Mouse (Mus musculus): ENCODE measurements around the gene Rxrb. TPM values are rescaled to one million over a fixed set of nuclear protein-coding genes. Genes with fewer than 3 reads are reported as not detected.

Rxrb gene
- total and polyA plus RNA-seq, 2 experiments from 2014 or later, result 48.7 to 64.8 TPM

DNA sequence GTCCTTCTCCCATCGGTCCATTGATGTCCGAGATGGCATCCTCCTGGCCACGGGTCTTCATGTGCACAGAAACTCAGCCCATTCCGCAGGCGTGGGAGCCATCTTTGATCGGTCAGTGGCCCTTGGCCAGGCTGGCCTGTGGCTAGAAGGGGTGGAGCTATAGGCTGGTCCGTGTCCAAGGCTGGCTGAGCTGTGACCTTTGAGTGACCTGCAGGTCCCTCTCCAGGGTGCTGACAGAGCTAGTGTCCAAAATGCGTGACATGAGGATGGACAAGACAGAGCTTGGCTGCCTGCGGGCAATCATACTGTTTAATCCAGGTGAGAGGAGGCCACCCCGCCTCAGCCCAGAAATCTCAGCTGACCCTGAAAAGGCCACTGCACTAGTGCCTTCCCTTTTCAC, 5.0 kb downstream of the Rxrb start:
- Histone ChIP-seq H3K27ac (no peak overlapping the region), H3K27me3 (ENCODE audit: insufficient read depth, low read length) (no peaks in the 10 kb centered on the region), H3K4me2 (ENCODE audit: low read depth, low read length) (no peak overlapping the region), H3K9me3 (ENCODE audit: low read length) (no peaks in the 10 kb centered on the region), H3K9ac (replicated peaks; ENCODE audit: low read length) (no peak overlapping the region), H3K4me1 (ENCODE audit: insufficient read depth, low read length) (peaks cover 7% of the 10 kb centered on the region), H3K36me3 (ENCODE audit: insufficient read depth, low read length) (peaks cover 26% of the 10 kb centered on the region), H3K4me3 (ENCODE audit: low read length) (no peak overlapping the region)
- no peak for ATAC-seq
- TF ChIP-seq CTCF (IDR thresholded peaks at IDR 0.05; ENCODE audit: low read depth), result no peak
- WGBS, result 79% methylated on average over 10 of the region's 10 CpGs
- no peak for DNase-seq (ENCODE audit: low spot score)

DNA sequence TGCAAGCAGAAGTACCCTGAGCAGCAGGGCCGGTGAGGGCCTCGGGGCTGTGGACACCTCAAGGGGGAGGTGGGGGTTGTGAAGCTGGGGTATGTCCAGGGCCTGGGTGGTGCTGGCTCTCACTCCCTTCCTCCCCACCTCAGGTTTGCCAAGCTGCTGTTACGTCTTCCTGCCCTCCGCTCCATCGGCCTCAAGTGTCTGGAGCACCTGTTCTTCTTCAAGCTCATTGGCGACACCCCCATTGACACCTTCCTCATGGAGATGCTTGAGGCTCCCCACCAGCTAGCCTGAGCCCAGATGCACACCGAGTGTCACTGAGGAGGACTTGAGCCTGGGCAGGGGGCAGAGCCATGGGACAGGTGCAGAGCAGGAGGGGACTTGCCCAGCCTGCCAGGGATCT, 5.6 kb downstream of the Rxrb start:
- 91% methylated on average over 7 of the region's 7 CpGs for WGBS
- H3K27ac ChIP-seq, result no peak overlapping the region
- no peak for DNase-seq (ENCODE audit: low spot score)
- no peak overlapping the region for H3K9ac ChIP-seq (replicated peaks; ENCODE audit: low read length)
- no peaks in the 10 kb centered on the region for H3K27me3 ChIP-seq (ENCODE audit: insufficient read depth, low read length)
- peaks cover 7% of the 10 kb centered on the region for H3K4me1 ChIP-seq (ENCODE audit: insufficient read depth, low read length)
- TF ChIP-seq CTCF (IDR thresholded peaks at IDR 0.05; ENCODE audit: low read depth), result no peak
- ATAC-seq, result no peak
- no peaks in the 10 kb centered on the region for H3K9me3 ChIP-seq (ENCODE audit: low read length)
- H3K4me3 ChIP-seq (ENCODE audit: low read length), result no peak overlapping the region
- H3K36me3 ChIP-seq (ENCODE audit: insufficient read depth, low read length), result peaks cover 26% of the 10 kb centered on the region
- no peak overlapping the region for H3K4me2 ChIP-seq (ENCODE audit: low read depth, low read length)

DNA sequence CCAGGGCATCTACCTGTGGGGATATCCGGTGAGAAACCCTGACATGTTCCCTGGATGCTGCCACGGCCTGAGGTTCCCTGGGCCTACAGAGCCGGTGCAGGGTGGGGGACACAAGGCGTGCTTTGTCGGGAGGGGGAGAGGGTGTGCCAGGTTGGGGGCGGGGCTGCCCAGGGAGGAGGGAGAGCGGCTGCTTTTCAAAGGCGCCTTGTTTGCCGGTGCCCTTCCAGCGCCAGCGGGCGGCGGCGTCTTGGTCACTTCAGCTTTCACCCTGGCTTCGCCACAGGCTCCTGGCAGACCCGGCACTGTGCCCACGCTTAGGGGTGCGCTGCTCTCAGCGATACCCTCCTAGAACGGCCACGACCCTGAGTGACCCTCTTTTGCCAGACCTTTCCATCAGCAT, 6.8 kb downstream of the Rxrb start:
- peak; percentile 19; the same call in 1 of the 2 replicates for ATAC-seq
- TF ChIP-seq CTCF (IDR thresholded peaks at IDR 0.05; ENCODE audit: low read depth), result no peak
- H3K4me3 ChIP-seq (ENCODE audit: low read length), result peak overlapping the region; percentile 28
- WGBS, result 23% methylated on average over 19 of the region's 21 CpGs
- H3K27me3 ChIP-seq (ENCODE audit: insufficient read depth, low read length), result no peaks in the 10 kb centered on the region
- peak overlapping the region; percentile 63 for H3K4me2 ChIP-seq (ENCODE audit: low read depth, low read length)
- peak overlapping the region; percentile 10; the same call in 1 of the 2 replicates for H3K9ac ChIP-seq (replicated peaks; ENCODE audit: low read length)
- peaks cover 7% of the 10 kb centered on the region; the same call in 1 of the 2 replicates for H3K4me1 ChIP-seq (ENCODE audit: insufficient read depth, low read length)
- no peaks in the 10 kb centered on the region for H3K9me3 ChIP-seq (ENCODE audit: low read length)
- H3K27ac ChIP-seq, result no peak overlapping the region; the same call in 1 of the 2 replicates
- DNase-seq (ENCODE audit: low spot score), result peak; percentile 62
- peaks cover 26% of the 10 kb centered on the region for H3K36me3 ChIP-seq (ENCODE audit: insufficient read depth, low read length)

DNA sequence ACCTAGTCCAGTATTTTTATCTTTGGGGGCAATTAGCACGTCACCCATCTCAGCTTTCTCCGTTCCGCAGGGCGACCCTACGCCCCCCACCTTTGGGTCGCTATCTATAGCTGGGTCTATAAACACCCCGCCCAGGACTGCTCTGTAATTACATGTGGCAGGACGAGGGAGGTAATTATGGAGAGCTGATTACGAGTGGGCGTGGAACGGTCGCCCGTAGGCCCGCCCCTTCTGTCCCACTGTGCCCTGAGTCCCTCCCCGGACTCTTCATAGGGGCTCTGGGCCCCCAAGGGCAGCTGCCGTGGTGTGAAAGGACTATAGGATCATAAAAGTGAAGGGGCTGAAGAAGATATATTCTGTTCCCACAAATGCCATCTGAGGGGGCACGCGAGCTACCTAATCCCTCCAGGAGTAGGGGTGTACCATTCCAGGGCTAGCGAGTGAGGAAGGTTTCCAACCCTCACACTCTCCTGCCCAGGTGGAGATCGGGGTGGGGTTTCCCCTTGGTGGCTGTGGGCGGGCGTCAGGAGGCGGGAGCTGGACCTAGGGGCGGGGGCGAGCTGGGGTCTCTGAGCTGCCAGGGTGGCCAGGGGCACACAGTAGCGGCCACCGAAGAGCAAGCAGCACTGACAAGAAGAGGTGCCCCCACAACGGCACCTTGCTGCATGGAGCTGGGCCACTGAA, 7.4 kb downstream of the Rxrb start, which contains the start of gene Col11a2:
Col11a2 (plus strand) TSS at position 560 of the 684 bp plus-strand sequence.
- peak; percentile 48 for ATAC-seq
- Histone ChIP-seq H3K36me3 (ENCODE audit: insufficient read depth, low read length) (peaks cover 26% of the 10 kb centered on the region), H3K4me2 (ENCODE audit: low read depth, low read length) (peak within 1 kb of the TSS; percentile 63), H3K4me3 (ENCODE audit: low read length) (peak within 1 kb of the TSS; percentile 28), H3K4me1 (ENCODE audit: insufficient read depth, low read length) (peaks cover 7% of the 10 kb centered on the region; the same call in 1 of the 2 replicates), H3K9me3 (ENCODE audit: low read length) (no peaks in the 10 kb centered on the region), H3K27ac (no peak within 1 kb of the TSS; the same call in 1 of the 2 replicates), H3K27me3 (ENCODE audit: insufficient read depth, low read length) (no peaks in the 10 kb centered on the region), H3K9ac (replicated peaks; ENCODE audit: low read length) (peak within 1 kb of the TSS; percentile 17)
- WGBS, result 12% methylated on average over 26 of the region's 28 CpGs
- peak; percentile 43 for DNase-seq (ENCODE audit: low spot score)
- TF ChIP-seq CTCF (IDR thresholded peaks at IDR 0.05; ENCODE audit: low read depth), result peak; percentile 36

DNA sequence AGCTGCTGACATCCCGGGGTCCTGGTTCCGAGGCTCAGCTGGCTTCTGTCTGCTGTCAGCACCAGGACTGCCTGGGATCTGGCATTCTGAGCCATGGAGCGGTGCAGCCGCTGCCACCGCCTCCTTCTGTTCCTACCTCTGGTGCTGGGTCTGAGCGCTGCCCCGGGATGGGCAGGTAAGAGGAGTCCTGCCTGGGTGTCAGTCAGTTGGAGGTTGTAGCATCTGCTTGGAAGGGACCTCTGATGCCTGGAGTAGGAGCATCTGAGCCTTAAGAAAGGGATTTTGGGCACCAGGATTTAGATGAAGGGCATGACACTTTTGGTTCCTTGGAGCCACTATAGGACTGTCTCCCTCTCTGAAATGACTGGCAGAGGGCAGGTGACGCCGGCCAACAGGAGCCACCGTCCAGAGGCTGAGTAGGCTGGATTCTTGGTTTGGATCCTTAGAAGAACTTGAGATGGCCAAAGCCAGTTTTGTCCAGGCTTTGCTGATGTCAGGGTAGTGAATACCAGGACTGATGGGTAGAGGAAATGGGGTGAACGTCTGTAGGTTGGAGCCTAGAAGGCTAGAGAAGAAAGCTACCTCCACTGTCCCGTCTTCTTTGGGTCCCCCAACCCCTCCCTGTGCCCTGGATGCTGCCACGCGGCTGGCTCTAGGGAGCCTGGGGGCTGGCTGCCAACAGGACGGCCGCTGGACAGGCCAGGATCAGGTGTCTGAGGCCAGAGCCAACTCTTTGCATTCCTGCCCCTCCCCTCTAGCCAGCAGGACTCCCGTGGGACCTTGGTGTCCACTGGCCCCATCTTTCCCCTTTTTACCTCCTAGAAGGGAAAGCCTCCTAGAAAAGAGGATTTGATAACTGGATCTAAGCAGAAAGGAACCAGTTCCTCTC, 8.2 kb downstream of the Rxrb start:
- Histone ChIP-seq H3K4me2 (ENCODE audit: low read depth, low read length) (peak overlapping the region; percentile 63), H3K9me3 (ENCODE audit: low read length) (no peaks in the 10 kb centered on the region), H3K9ac (replicated peaks; ENCODE audit: low read length) (peak overlapping the region; percentile 17), H3K36me3 (ENCODE audit: insufficient read depth, low read length) (peaks cover 26% of the 10 kb centered on the region), H3K4me3 (ENCODE audit: low read length) (peak overlapping the region; percentile 28), H3K4me1 (ENCODE audit: insufficient read depth, low read length) (peaks cover 7% of the 10 kb centered on the region; the same call in 1 of the 2 replicates), H3K27me3 (ENCODE audit: insufficient read depth, low read length) (no peaks in the 10 kb centered on the region), H3K27ac (no peak overlapping the region)
- no peak for TF ChIP-seq CTCF (IDR thresholded peaks at IDR 0.05; ENCODE audit: low read depth)
- peak; percentile 43 for DNase-seq (ENCODE audit: low spot score)
- 31% methylated on average over 17 of the region's 17 CpGs for WGBS
- ATAC-seq, result no peak

DNA sequence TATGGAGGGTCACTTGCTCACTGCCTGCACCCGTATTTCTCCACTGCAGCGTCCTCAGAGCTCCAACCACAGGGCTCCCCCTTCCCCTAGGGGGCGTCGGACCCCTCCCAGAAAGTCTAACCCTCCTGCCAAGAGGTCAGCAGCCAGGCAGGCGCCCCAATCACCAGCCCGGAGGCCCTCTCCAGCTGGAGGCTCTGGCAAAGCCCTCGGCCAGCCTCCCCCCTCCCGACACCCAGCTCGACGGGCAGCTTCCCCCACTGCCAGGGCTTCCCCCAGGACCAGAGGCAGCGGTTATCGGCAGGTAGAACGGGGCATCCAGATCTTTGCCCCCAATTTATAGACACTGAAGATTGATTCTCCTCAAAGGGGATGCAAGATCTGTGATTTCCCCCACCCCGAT, 14.3 kb downstream of the Rxrb start:
- WGBS, result 78% methylated on average over 14 of the region's 14 CpGs

More for the DNA sequence above, 14.3 kb downstream of the Rxrb start:
- no peak for DNase-seq (ENCODE audit: low spot score)
- no peak for ATAC-seq
- Histone ChIP-seq H3K4me2 (ENCODE audit: low read depth, low read length) (no peak overlapping the region), H3K27ac (no peak overlapping the region), H3K4me1 (ENCODE audit: insufficient read depth, low read length) (no peaks in the 10 kb centered on the region), H3K9me3 (ENCODE audit: low read length) (peaks cover 4% of the 10 kb centered on the region; the same call in 1 of the 2 replicates), H3K9ac (replicated peaks; ENCODE audit: low read length) (no peak overlapping the region), H3K27me3 (ENCODE audit: insufficient read depth, low read length) (no peaks in the 10 kb centered on the region), H3K4me3 (ENCODE audit: low read length) (no peak overlapping the region), H3K36me3 (ENCODE audit: insufficient read depth, low read length) (no peaks in the 10 kb centered on the region)
- no peak for TF ChIP-seq CTCF (IDR thresholded peaks at IDR 0.05; ENCODE audit: low read depth)
